Mouse (Mus musculus) ES-Bruce4 (cell line): ENCODE measurements around the gene 4833439L19Rik. TPM values are rescaled to one million over a fixed set of nuclear protein-coding genes. Genes with fewer than 3 reads are reported as not detected.
A peak's percentile ranks its signal among the peaks of the same experiment; 100 is the strongest.

Experiments used
- H3K27ac ChIP-seq: 2 replicates; pipeline ENCODE4 v1.5.1; 2012; ENCODE audit warnings: low read length, inconsistent platforms; ENCODE audit not compliant: insufficient read depth
- H3K27me3 ChIP-seq: 2 replicates; pipeline ENCODE4 v1.6.1; 2012; ENCODE audit warnings: mild to moderate bottlenecking, low read length, inconsistent platforms; ENCODE audit not compliant: control insufficient read depth, poor library complexity, insufficient read depth, severe bottlenecking
- H3K36me3 ChIP-seq: 2 replicates; pipeline ENCODE4 v1.6.1; 2012; ENCODE audit warnings: inconsistent platforms, mild to moderate bottlenecking, low read length, moderate library complexity; ENCODE audit not compliant: control insufficient read depth, poor library complexity, insufficient read depth, severe bottlenecking
- H3K4me1 ChIP-seq: one replicate; pipeline ENCODE4 v1.8.1; 2011; ENCODE audit warnings: low read length; ENCODE audit not compliant: control insufficient read depth, insufficient read depth
- H3K4me3 ChIP-seq: 2 replicates; pipeline ENCODE4 v1.5.1; 2011; ENCODE audit warnings: low read depth, mild to moderate bottlenecking, low read length
- H3K9ac ChIP-seq: 2 replicates; pipeline ENCODE4 v1.6.1; 2012; ENCODE audit warnings: low read depth, mild to moderate bottlenecking, inconsistent platforms; ENCODE audit not compliant: poor library complexity, severe bottlenecking
- H3K9me3 ChIP-seq: replicated peaks from 2 replicates; pipeline ENCODE4 v1.6.1; 2012; ENCODE audit warnings: mild to moderate bottlenecking, low read length, inconsistent platforms; ENCODE audit not compliant: control insufficient read depth, poor library complexity, insufficient read depth, severe bottlenecking
- CTCF ChIP-seq: IDR thresholded peaks from one replicate; pipeline ENCODE4 v1.8.1; 2011; ENCODE audit warnings: low read depth, low read length
- EP300 ChIP-seq: IDR thresholded peaks from 2 replicates; pipeline ENCODE4 v1.6.1; 2011; ENCODE audit warnings: low read depth, low read length; ENCODE audit not compliant: insufficient read depth
- POLR2A ChIP-seq: IDR thresholded peaks from one replicate; pipeline ENCODE4 v1.8.1; 2011; ENCODE audit warnings: low read length; ENCODE audit not compliant: insufficient read depth
- polyA plus RNA-seq: library from polyadenylated mRNA; stranded (reverse); fragments of >200 nt; gene quantifications from 2 replicates; pipeline ENCODE4 v1.2.4, GENCODE M21; 2011; ENCODE audit warnings: low read depth; ENCODE audit not compliant: missing spikeins, insufficient read depth, insufficient read length

The 4833439L19Rik gene
- polyA plus RNA-seq, 1 experiment: 110 TPM

DNA sequence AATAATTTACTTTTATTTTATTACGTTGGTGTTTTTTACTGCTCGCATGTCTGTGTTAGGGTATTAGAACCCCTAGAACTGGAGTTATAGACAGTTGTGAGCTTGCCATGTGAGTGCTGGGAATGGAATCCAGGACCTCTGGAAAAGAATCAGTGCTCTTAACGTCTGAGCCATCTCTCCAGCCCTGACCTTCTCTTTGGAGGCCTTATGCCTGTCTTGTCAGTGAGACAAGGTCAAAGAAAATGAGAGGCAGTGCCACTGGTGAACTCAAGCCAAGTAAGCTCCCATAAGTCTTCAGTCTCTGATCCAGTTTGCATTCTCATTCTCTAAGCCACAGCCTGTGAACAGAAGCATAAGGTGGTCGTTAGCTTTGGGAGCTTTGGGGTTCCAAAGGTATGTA, 5.5 kb upstream of the 4833439L19Rik start:
- no peaks in the 10 kb centered on the region for H3K9me3 ChIP-seq
- H3K4me3 ChIP-seq: no peak overlapping the region
- no peaks in the 10 kb centered on the region for H3K36me3 ChIP-seq
- H3K27me3 ChIP-seq: no peaks in the 10 kb centered on the region
- H3K4me1 ChIP-seq: peaks cover 2% of the 10 kb centered on the region
- H3K9ac ChIP-seq: no peak overlapping the region
- TF ChIP-seq POLR2A (no peak), CTCF (no peak), EP300 (no peak)
- H3K27ac ChIP-seq: no peak overlapping the region

DNA sequence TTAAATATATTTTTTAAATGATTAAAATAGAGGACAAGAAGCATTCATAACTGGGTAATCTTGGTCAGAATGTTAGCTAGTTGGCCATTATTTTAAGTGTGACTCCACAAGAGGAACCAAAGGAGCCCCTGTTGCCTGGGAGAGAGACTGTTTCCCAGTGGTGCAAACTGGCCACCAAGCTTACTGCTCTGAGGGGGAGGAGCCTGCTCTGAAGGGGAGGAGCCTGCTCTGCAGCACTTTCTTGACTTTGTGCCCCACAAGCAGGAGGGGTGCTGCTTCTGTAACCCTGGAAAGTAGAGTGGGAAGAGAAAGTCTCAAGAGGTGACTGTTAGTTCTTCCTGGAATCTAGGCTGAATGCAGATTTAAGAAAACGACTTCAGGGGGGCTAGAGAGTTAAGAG, 4.0 kb upstream of the 4833439L19Rik start:
- no peaks in the 10 kb centered on the region for H3K27me3 ChIP-seq
- H3K36me3 ChIP-seq: no peaks in the 10 kb centered on the region
- peaks cover 2% of the 10 kb centered on the region for H3K4me1 ChIP-seq
- no peaks in the 10 kb centered on the region for H3K9me3 ChIP-seq
- H3K4me3 ChIP-seq: no peak overlapping the region
- no peak overlapping the region for H3K9ac ChIP-seq
- no peak overlapping the region for H3K27ac ChIP-seq
- TF ChIP-seq CTCF (no peak), EP300 (no peak), POLR2A (no peak)

DNA sequence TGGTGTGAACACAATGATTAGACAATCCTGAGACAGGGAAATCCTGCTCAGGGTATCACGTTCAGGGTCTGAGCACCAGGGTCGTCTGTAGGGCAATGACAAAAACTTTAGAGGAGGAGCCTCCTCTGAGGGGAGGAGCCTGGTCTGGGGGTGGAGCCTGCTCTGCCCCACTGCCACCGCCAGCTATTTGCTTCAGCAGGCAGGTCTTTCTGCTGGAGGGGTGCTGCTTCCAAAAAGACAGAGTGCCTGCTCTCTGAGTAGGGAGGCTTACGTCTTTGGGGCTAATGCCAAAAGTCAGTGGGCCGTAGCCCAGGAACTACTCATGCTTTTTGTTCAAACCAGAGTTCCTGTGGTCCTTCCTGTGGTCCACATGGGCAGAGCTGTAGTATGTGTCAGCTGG, 3.1 kb upstream of the 4833439L19Rik start:
- peaks cover 2% of the 10 kb centered on the region for H3K4me1 ChIP-seq
- no peaks in the 10 kb centered on the region for H3K36me3 ChIP-seq
- no peaks in the 10 kb centered on the region for H3K27me3 ChIP-seq
- H3K9me3 ChIP-seq: no peaks in the 10 kb centered on the region
- H3K27ac ChIP-seq: no peak overlapping the region
- no peak for TF ChIP-seq EP300
- no peak overlapping the region for H3K9ac ChIP-seq
- no peak overlapping the region for H3K4me3 ChIP-seq

DNA sequence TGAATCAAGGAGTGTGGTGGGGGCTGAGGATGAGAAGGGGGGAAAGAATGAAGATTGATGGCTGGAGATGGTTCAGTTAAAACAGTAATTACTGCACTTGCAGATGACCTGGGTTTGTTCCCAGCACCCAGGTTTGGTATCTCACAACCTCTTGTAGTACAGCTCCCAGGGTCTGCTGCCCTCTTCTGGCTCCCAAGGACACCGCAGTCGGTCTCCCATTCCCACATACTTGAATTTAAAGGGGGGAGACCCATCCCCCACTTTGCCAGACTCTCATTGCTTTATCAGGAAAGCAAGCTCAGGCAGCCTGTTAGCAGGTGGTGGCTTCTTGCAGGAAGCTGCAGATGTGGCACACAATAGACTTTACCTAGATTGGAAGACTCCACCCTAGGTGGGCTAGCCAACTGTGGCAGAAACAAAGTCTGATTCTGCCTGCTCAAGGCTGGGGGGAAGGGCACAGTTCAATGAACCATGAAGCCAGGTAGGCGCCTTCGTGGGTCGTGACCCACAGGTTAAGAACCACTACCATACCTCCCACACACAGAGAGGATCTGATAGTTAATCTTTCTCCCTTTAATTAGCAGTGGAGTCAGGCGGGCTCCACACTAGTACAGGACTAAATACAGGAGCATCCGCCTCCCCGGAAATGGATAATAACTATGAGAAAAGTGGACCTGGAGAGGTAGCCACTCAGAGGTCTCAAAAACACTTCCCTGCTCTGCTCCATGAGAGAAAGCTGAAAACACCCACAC, 535 bp upstream of the 4833439L19Rik start:
- Histone ChIP-seq H3K4me1 (peaks cover 2% of the 10 kb centered on the region), H3K4me3 (peak overlapping the region; percentile 88), H3K9me3 (no peaks in the 10 kb centered on the region), H3K27me3 (no peaks in the 10 kb centered on the region), H3K27ac (peak overlapping the region; percentile 88), H3K36me3 (peaks cover 2% of the 10 kb centered on the region; the same call in 1 of the 2 replicates), H3K9ac (peak overlapping the region; percentile 40; the same call in 1 of the 2 replicates)
- peak; percentile 62 for TF ChIP-seq EP300
- TF ChIP-seq POLR2A: no peak
- TF ChIP-seq CTCF: peak; percentile 72

DNA sequence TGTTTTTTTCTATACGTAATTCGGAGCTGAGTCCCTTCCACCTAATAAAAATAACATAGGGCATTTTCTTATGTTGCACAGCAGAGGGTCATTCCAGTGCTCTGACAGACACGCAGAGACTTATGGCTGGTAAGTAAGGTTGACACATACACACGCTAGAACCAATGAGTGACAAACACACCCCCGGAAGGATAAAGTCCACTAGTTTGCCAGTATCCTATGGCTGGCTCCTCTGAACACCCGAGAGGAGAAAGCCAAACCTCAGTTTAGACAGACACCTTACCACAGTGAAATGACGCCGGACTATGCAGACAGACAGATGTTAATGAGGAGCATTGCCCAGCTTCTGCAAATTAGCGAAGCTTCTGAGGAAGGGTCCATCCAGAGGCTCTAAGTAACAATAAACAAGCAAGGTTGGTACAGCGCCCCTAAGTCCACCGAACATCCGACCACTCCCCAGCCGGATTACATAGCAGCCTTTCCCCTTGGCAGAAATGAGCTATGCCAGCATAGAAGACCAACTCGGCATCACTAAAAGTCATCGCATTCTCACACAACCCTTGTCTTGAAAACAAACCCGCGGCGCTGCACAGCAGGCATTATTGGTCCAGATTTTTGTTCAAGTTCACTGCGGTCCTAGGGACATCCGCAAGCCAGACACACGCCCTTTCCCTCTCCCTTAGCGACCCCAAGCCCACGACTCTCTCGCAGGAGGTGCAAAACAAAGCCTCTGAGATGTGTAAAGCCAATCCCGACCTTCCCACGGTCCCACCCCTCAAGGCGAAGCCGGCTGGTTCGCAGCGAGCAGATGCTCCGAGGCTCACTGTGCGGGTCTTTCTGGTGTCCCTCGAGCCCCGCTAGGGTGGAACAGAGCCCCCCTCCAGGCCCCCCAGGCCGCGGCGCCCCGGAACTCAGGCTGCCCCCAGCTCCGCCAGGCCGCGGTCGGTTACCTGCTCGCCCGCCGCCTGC, 719 bp downstream of the 4833439L19Rik start:
- Histone ChIP-seq H3K36me3 (peaks cover 11% of the 10 kb centered on the region), H3K4me1 (peaks cover 2% of the 10 kb centered on the region), H3K27ac (no peak overlapping the region), H3K4me3 (peak overlapping the region; percentile 88), H3K27me3 (no peaks in the 10 kb centered on the region), H3K9ac (peak overlapping the region; percentile 82), H3K9me3 (no peaks in the 10 kb centered on the region)
- no peak for TF ChIP-seq POLR2A
- TF ChIP-seq CTCF: no peak
- TF ChIP-seq EP300: no peak

DNA sequence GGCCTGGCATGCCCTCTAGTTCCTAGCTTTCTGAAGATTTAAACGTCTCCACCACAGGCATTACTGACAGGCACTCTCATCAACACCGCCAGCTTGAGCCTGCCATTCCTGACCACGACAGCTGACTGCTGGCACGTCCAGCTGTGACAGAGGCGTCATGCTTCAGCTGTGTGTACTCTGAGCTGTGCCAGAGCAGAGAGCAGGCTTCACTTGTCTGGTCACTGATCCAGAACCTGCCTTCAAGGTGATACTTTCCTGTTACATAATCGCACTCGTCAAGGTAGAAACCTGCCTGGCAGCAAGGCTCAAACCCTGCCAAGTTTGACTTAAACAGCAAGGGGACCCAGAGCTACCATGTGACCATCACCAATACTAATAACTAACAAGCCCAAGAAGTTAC, 2.7 kb downstream of the 4833439L19Rik start:
- H3K4me1 ChIP-seq: no peaks in the 10 kb centered on the region
- no peak for TF ChIP-seq EP300
- no peaks in the 10 kb centered on the region for H3K27me3 ChIP-seq
- H3K9ac ChIP-seq: no peak overlapping the region
- peaks cover 25% of the 10 kb centered on the region for H3K36me3 ChIP-seq
- H3K4me3 ChIP-seq: no peak overlapping the region
- no peaks in the 10 kb centered on the region for H3K9me3 ChIP-seq
- no peak overlapping the region for H3K27ac ChIP-seq
